Mouse (Mus musculus) spleen, adult 2 months (tissue): Measurements from ENCODE around the gene Stac.

Experiments
- CTCF ChIP-seq: fragments of 200-500 bp; IDR thresholded peaks from 2 replicates; pipeline ENCODE4 v1.5.1; 2011; ENCODE audit warnings: mild to moderate bottlenecking, inconsistent platforms; ENCODE audit not compliant: insufficient read depth, insufficient read length, insufficient replicate concordance; ENCODE audit errors: extremely low read depth
- POLR2A ChIP-seq: fragments of 200-500 bp; IDR thresholded peaks from 2 replicates; pipeline ENCODE4 v1.6.1; 2011; ENCODE audit warnings: low read depth, low read length, inconsistent platforms

- TF ChIP-seq CTCF = no peak
- TF ChIP-seq POLR2A = no peak
Measured at GRCm38 (mm10) chr9:111731939-111732670, 42.0 kb upstream of the Stac start.
